Mouse (Mus musculus) embryonic facial prominence, embryonic 13.5 days (tissue): ENCODE data around the gene Coa5. TPM values are rescaled to one million over a fixed set of nuclear protein-coding genes. Genes with fewer than 3 reads are reported as not detected.

ENCODE experiments used
- polyA plus RNA-seq: library from polyadenylated mRNA; unstranded; fragments of >200 nt; fragmentation: Nextera tagmentation; extraction: Ambion mirVana; gene quantifications from 2 replicates; pipeline ENCODE4 v1.2.1, GENCODE M21; 2015

Coa5 gene
- polyA plus RNA-seq, 1 experiment from 2014 or later, result 48.1 TPM

Other genes with a start within 250 kb of the Coa5 start
- gene Cnga3, start 215.7 kb downstream of the Coa5 start, polyA plus RNA-seq, result 0.14 TPM in 1 of 2 replicates, not detected in the other
- gene Inpp4a, start 130.2 kb downstream of the Coa5 start, polyA plus RNA-seq, result 21.0 and 22.2 TPM in 2 replicates
- 138 and 144 TPM in 2 replicates for gene Unc50, start within 50 bp of the Coa5 start, polyA plus RNA-seq
- 4.0 and 5.4 TPM in 2 replicates for gene Mgat4a, start 110.9 kb upstream of the Coa5 start, polyA plus RNA-seq